Comparison of ENCODE assay signal across 8 mouse cellular contexts in genomic region chr10:66770161-66771030, GRCm38 (mm10).
DNase-seq lines count a peak whose midpoint lies in the region; ATAC-seq lines count a peak whose summit lies in the region.
"Had no signal": no experiment of that assay in that cellular context is flagged by ENCODE, and none has a peak within 500 bp of the region (broad histone marks: within the 10 kb centered on the region; RNA-seq: fewer than 3 reads in every experiment).

No protein-coding gene starts in this region.

- ATAC-seq in embryonic facial prominence, embryonic 12.5 days (ENCODE audit: insufficient number of reproducible peaks, insufficient read depth, low FRiP score, low TSS enrichment): no peak
- ATAC-seq in neural tube, embryonic 13.5 days (ENCODE audit: low read depth): no peak

- 35% methylated on average over 21 of the region's 21 CpGs for WGBS in embryonic facial prominence, embryonic 12.5 days
- 45% methylated on average over 21 of the region's 21 CpGs for WGBS in neural tube, embryonic 13.5 days

- H3K27me3 ChIP-seq in embryonic facial prominence, embryonic 12.5 days: no peaks in the 10 kb centered on the region
- no peaks in the 10 kb centered on the region for H3K27me3 ChIP-seq in neural tube, embryonic 13.5 days
- H3K27me3 ChIP-seq: liver, embryonic 13.5 days had no signal

- H3K4me2 ChIP-seq in embryonic facial prominence, embryonic 12.5 days (replicated peaks): peak overlapping the region; percentile 33
- H3K4me2 ChIP-seq in neural tube, embryonic 13.5 days: peak overlapping the region; percentile 31
- H3K4me2 ChIP-seq: liver, embryonic 13.5 days had no signal

- H3K9me3 ChIP-seq in embryonic facial prominence, embryonic 12.5 days: peaks cover 23% of the 10 kb centered on the region; the same call in 1 of the 2 replicates
- peaks cover 19% of the 10 kb centered on the region; the same call in 1 of the 2 replicates for H3K9me3 ChIP-seq in neural tube, embryonic 13.5 days

- H3K9ac ChIP-seq in embryonic facial prominence, embryonic 12.5 days: no peak overlapping the region
- H3K9ac ChIP-seq in neural tube, embryonic 13.5 days: no peak overlapping the region
- H3K9ac ChIP-seq: liver, embryonic 13.5 days had no signal

- H3K27ac ChIP-seq in embryonic facial prominence, embryonic 12.5 days: no peak overlapping the region
- no peak overlapping the region for H3K27ac ChIP-seq in neural tube, embryonic 13.5 days (replicated peaks)
- H3K27ac ChIP-seq: liver, embryonic 13.5 days had no signal

- H3K4me1 ChIP-seq in embryonic facial prominence, embryonic 12.5 days: no peaks in the 10 kb centered on the region
- H3K4me1 ChIP-seq in neural tube, embryonic 13.5 days (replicated peaks): peaks cover 10% of the 10 kb centered on the region
- H3K4me1 ChIP-seq: liver, embryonic 13.5 days had no signal

- no peak overlapping the region for H3K4me3 ChIP-seq in embryonic facial prominence, embryonic 12.5 days
- H3K4me3 ChIP-seq in neural tube, embryonic 13.5 days: peak overlapping the region; percentile 6; the same call in 1 of the 2 replicates
- H3K4me3 ChIP-seq: liver, embryonic 13.5 days had no signal

- H3K36me3 ChIP-seq in embryonic facial prominence, embryonic 12.5 days: no peaks in the 10 kb centered on the region
- H3K36me3 ChIP-seq in neural tube, embryonic 13.5 days: no peaks in the 10 kb centered on the region
- H3K36me3 ChIP-seq: liver, embryonic 13.5 days had no signal

- peak; percentile 60 to 67 for DNase-seq in kidney, postnatal 4 days
- no peak for DNase-seq in kidney, postnatal 14 days
- DNase-seq in layer of hippocampus, adult 9-11 months: peak; percentile 13
- no peak for DNase-seq in urinary bladder, postnatal 25 days (ENCODE audit: low spot score)
- no peak for DNase-seq in B cell, adult 2 months
- DNase-seq: liver, embryonic 13.5 days had no signal

Comparison
In these comparisons a context has a peak if more than half of its experiments do, and no peak if none do; other contexts are left out.
1. DNase-seq: peak in kidney, postnatal 4 days (2 of 2) and layer of hippocampus, adult 9-11 months (single experiment); none in kidney, postnatal 14 days (single experiment), urinary bladder, postnatal 25 days (single experiment) and B cell, adult 2 months (0 of 2).